Mouse (Mus musculus): ENCODE measurements around the gene Snhg11. TPM values are rescaled to one million over a fixed set of nuclear protein-coding genes. Genes with fewer than 3 reads are reported as not detected.

Snhg11 gene
- polyA plus RNA-seq, 1 experiment = 0.54 TPM

DNA sequence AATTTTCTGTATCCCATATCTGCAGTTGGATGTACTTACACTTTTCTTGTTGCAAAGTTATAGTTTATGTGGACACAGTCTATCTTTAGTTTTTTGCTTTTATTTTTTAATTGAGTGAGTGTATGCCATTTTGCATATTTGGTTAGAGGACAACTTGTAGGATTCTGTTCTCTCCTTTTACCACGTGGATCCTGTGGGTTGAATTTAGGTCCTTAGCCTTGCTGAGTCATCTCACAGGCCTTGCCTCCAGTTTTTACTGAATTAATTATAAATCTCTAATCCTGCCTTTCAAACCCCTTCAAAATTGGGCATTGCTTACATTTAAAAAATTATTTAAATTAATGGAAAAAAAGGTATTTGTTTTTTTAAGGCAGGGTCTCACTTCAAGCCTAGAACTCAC lies 40.4 kb downstream of the Snhg11 start:
- TF ChIP-seq POLR2A (IDR thresholded peaks at IDR 0.05; ENCODE audit: low read depth, low read length) (no peak), CTCF (IDR thresholded peaks at IDR 0.05; ENCODE audit: borderline replicate concordance, insufficient read depth, low read length) (no peak)
- peaks cover 6% of the 10 kb centered on the region for H3K4me1 ChIP-seq (ENCODE audit: control insufficient read depth, insufficient read depth, low read length)
- no peak overlapping the region for H3K4me3 ChIP-seq (ENCODE audit: insufficient read depth, low read length)
- H3K27ac ChIP-seq (ENCODE audit: insufficient read depth, low read length) = no peak overlapping the region

DNA sequence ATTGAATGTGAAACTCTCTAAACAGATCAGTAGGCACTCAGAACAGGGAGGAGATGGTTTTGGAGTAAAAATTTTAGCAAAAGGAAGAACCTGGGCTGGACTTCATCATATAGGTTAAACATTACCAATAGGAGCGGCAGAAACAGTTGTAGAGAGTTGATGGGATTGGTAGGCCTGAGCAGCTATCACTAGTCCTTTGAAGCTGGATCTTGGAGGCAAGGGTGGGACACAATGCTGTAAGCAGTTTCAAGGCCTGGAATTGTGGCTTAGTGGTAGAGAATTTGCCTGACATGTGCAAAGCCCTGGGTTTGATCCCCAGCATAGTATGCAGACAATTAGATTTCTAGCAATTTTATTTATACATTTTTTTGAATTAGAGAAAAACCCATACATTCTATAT lies 43.2 kb downstream of the Snhg11 start:
- no peak overlapping the region for H3K27ac ChIP-seq (ENCODE audit: insufficient read depth, low read length)
- H3K4me3 ChIP-seq (ENCODE audit: insufficient read depth, low read length) = no peak overlapping the region
- peaks cover 2% of the 10 kb centered on the region for H3K4me1 ChIP-seq (ENCODE audit: control insufficient read depth, insufficient read depth, low read length)
- TF ChIP-seq CTCF (IDR thresholded peaks at IDR 0.05; ENCODE audit: borderline replicate concordance, insufficient read depth, low read length) = no peak

Other genes with a start within 250 kb of the Snhg11 start
- gene Tgm2, start 229.2 kb upstream of the Snhg11 start, polyA plus RNA-seq (2011; ENCODE audit: insufficient read length, low read depth, missing spikeins) = 15.8 and 33.1 TPM in 2 replicates
- gene D630003M21Rik, start 146.4 kb upstream of the Snhg11 start, polyA plus RNA-seq (2011; ENCODE audit: insufficient read length, low read depth, missing spikeins) = 0.17 and 0.61 TPM in 2 replicates
- gene Bpi, start 117.5 kb upstream of the Snhg11 start, polyA plus RNA-seq (2011; ENCODE audit: insufficient read length, low read depth, missing spikeins) = not detected in 2 replicates
- gene Lbp, start 69.1 kb upstream of the Snhg11 start, polyA plus RNA-seq (2011; ENCODE audit: insufficient read length, low read depth, missing spikeins) = 0.47 and 2.7 TPM in 2 replicates
- gene Ralgapb, start 34.2 kb downstream of the Snhg11 start, polyA plus RNA-seq (2011; ENCODE audit: insufficient read length, low read depth, missing spikeins) = 49.5 and 55.2 TPM in 2 replicates
- gene Adig, start 127.0 kb downstream of the Snhg11 start, polyA plus RNA-seq (2011; ENCODE audit: insufficient read length, low read depth, missing spikeins) = not detected in 2 replicates
- not detected in 2 replicates for gene Arhgap40, start 137.2 kb downstream of the Snhg11 start, polyA plus RNA-seq (2011; ENCODE audit: insufficient read length, low read depth, missing spikeins)
- gene Slc32a1, start 235.1 kb downstream of the Snhg11 start, polyA plus RNA-seq (2011; ENCODE audit: insufficient read length, low read depth, missing spikeins) = not detected in 2 replicates
- gene Actr5, start 249.2 kb downstream of the Snhg11 start, polyA plus RNA-seq (2011; ENCODE audit: insufficient read length, low read depth, missing spikeins) = 4.3 and 5.6 TPM in 2 replicates